Mouse (Mus musculus): ENCODE data around the gene 1700020A23Rik.

1700020A23Rik gene

GRCm38 (mm10) chr2:130450434-130450796 lies 45.4 kb downstream of the 1700020A23Rik start:
- DNase-seq (ENCODE audit: low read depth, low spot score), result no peak

DNA sequence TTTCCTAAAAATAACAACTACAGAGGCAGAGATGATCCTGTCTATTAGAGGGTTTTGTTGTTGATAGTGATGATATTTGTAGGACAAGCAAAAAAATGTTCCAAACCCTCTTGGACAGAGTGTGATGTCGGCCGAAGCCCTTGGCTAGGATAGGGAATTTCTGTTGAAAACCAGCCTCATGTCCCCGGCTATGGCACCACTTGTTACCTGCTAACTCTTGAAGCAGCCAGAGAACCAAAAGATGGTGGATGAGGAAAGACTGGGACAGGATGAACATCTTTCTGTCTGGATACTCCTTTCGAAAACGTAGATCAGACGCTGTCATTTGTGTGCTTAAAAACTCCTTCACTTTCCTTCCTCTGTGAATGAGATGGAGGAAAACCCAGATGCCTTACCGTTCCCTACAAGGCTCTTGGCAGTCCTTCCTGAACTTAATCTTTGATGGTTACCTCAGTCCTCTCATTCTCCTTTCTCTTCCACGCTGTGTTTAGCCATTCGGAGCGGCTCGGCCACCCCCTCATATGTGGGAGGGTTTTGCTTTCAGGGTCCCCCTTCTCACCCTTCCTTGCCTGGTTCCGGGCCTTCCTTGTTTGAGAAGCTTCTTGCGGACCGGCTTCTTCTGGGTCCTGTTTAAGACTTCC lies 46.1 kb downstream of the 1700020A23Rik start:
- no peak for DNase-seq (ENCODE audit: low read depth, low spot score)

GRCm38 (mm10) chr2:130451727-130452090 lies 46.6 kb downstream of the 1700020A23Rik start:
- DNase-seq (ENCODE audit: low read depth, low spot score), result no peak

- no peak for DNase-seq (ENCODE audit: low read depth, low spot score)
Observed at GRCm38 (mm10) chr2:130452266-130452665, 47.2 kb downstream of the 1700020A23Rik start.

GRCm38 (mm10) chr2:130453421-130453820 lies 48.4 kb downstream of the 1700020A23Rik start:
- DNase-seq (ENCODE audit: low read depth, low spot score), result no peak

DNA sequence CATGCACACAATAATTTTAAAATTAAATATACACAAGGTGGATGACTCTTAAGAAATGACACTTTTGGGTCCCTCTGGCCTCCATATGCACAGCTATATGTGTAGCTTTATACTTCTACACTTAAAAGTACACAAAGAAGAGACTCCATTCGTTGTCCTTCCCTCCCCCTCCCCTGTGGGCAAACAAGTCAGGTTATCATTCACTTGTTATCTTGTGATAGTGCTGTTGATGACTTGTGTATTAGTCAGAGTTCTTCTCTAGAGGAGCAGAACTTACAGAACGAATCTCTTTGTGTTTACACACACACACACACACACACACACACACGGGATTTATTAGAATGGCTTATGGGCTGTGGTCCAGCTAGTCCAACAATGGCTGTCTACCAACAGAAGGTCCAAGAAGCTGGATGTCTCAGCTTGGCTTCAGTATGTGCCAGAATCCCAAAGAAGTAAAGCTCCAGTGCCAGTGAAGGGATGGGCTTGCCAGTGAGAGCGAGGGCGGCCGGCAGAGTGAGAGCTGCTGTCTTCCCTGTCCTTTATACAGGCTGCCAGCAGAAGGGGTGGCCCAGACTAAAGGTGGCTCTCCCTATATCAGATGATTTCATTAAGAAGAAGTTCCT lies 49.8 kb downstream of the 1700020A23Rik start:
- DNase-seq (ENCODE audit: low read depth, low spot score), result no peak

All from ZHBTc4 (cell line).